Mouse (Mus musculus) hindbrain, embryonic 13.5 days (tissue): ENCODE results near the gene Itpr3. TPM values are rescaled to one million over a fixed set of nuclear protein-coding genes. Genes with fewer than 3 reads are reported as not detected.
A peak's percentile ranks its signal among the peaks of the same experiment; 100 is the strongest.

Source experiments
- ATAC-seq: fragments of 200-750 bp; cut with Nextera tagmentation; 2 replicates; pipeline ENCODE4 v1.8.0; 2017; ENCODE audit warnings: moderate TSS enrichment; ENCODE audit not compliant: low FRiP score
- H3K27ac ChIP-seq: fragments of 300-500 bp; sonication (generic); 2 replicates; pipeline ENCODE4 v1.5.1; 2015; ENCODE audit warnings: inconsistent platforms, mild to moderate bottlenecking, moderate library complexity
- H3K27me3 ChIP-seq: fragments of 300-500 bp; sonication (generic); 2 replicates; pipeline ENCODE4 v1.6.1; 2015; ENCODE audit warnings: mild to moderate bottlenecking, inconsistent platforms
- H3K36me3 ChIP-seq: fragments of 300-500 bp; sonication (generic); 2 replicates; pipeline ENCODE4 v1.6.1; 2015; ENCODE audit warnings: mild to moderate bottlenecking, inconsistent platforms
- H3K4me1 ChIP-seq: fragments of 300-500 bp; sonication (generic); replicated peaks from 2 replicates; pipeline ENCODE4 v1.6.1; 2015; ENCODE audit warnings: inconsistent platforms
- H3K4me2 ChIP-seq: fragments of 300-500 bp; sonication (generic); 2 replicates; pipeline ENCODE4 v1.6.1; 2015; ENCODE audit warnings: inconsistent platforms, mild to moderate bottlenecking, moderate library complexity
- H3K4me3 ChIP-seq: fragments of 300-500 bp; sonication (generic); 2 replicates; pipeline ENCODE4 v1.5.1; 2015; ENCODE audit warnings: mild to moderate bottlenecking, inconsistent platforms
- H3K9ac ChIP-seq: fragments of 300-500 bp; sonication (generic); 2 replicates; pipeline ENCODE4 v1.6.1; 2015; ENCODE audit warnings: mild to moderate bottlenecking, inconsistent platforms
- H3K9me3 ChIP-seq: fragments of 300-500 bp; sonication (generic); 2 replicates; pipeline ENCODE4 v1.6.1; 2016; ENCODE audit warnings: inconsistent platforms
- WGBS: fragments of 180-500 bp; shearing (Covaris S2); methylation state at CpG from one replicate; pipeline ENCODE4 v1.1.7; 2015; 5-methylcytosine and 5-hydroxymethylcytosine counted together
- polyA plus RNA-seq: library from polyadenylated mRNA; unstranded; fragments of >200 nt; fragmentation: Nextera tagmentation; extraction: Ambion mirVana; gene quantifications from 2 replicates; pipeline ENCODE4 v1.2.1, GENCODE M21; 2015

The Itpr3 gene
- polyA plus RNA-seq, 1 experiment from 2014 or later: 1.1 TPM

GRCm38 (mm10) chr17:27107936-27108335 is 50.8 kb downstream of the Itpr3 start:
- 68% methylated on average over 6 of the region's 6 CpGs for WGBS

GRCm38 (mm10) chr17:27110072-27110471 is 53.0 kb downstream of the Itpr3 start:
- ATAC-seq: no peak
- no peak overlapping the region for H3K27ac ChIP-seq
- 0 out of 2 replicates have a peak, but pooled peaks cover 10% of the 10 kb centered on the region for H3K27me3 ChIP-seq
- WGBS: 89% methylated on average over 7 of the region's 7 CpGs
- H3K4me2 ChIP-seq: no peak overlapping the region
- no peaks in the 10 kb centered on the region for H3K4me1 ChIP-seq
- no peaks in the 10 kb centered on the region for H3K9me3 ChIP-seq
- H3K4me3 ChIP-seq: no peak overlapping the region
- no peak overlapping the region for H3K9ac ChIP-seq
- no peaks in the 10 kb centered on the region for H3K36me3 ChIP-seq

More at GRCm38 (mm10) chr17:27107936-27108335, 50.8 kb downstream of the Itpr3 start:
- ATAC-seq: no peak
- Histone ChIP-seq H3K36me3 (no peaks in the 10 kb centered on the region), H3K4me3 (no peak overlapping the region), H3K9me3 (no peaks in the 10 kb centered on the region), H3K27ac (no peak overlapping the region), H3K9ac (no peak overlapping the region), H3K4me2 (no peak overlapping the region), H3K27me3 (0 out of 2 replicates have a peak, but pooled peaks cover 2% of the 10 kb centered on the region), H3K4me1 (no peaks in the 10 kb centered on the region)

- Histone ChIP-seq H3K4me2 (no peak overlapping the region), H3K36me3 (peaks cover 27% of the 10 kb centered on the region), H3K4me1 (peaks cover 26% of the 10 kb centered on the region), H3K4me3 (no peak overlapping the region), H3K9me3 (no peaks in the 10 kb centered on the region), H3K9ac (no peak overlapping the region), H3K27ac (no peak overlapping the region), H3K27me3 (0 out of 2 replicates have a peak, but pooled peaks cover 20% of the 10 kb centered on the region)
- no peak for ATAC-seq
- 86% methylated on average over 25 of the region's 25 CpGs for WGBS
Measured at GRCm38 (mm10) chr17:27118676-27119539, 61.8 kb downstream of the Itpr3 start.

GRCm38 (mm10) chr17:27119540-27119895 is 62.4 kb downstream of the Itpr3 start:
- Histone ChIP-seq H3K4me2 (no peak overlapping the region), H3K36me3 (peaks cover 30% of the 10 kb centered on the region), H3K9me3 (no peaks in the 10 kb centered on the region), H3K27me3 (0 out of 2 replicates have a peak, but pooled peaks cover 18% of the 10 kb centered on the region), H3K27ac (no peak overlapping the region), H3K9ac (no peak overlapping the region), H3K4me1 (peaks cover 29% of the 10 kb centered on the region), H3K4me3 (no peak overlapping the region)
- no peak for ATAC-seq
- WGBS: 72% methylated on average over 4 of the region's 4 CpGs

- Histone ChIP-seq H3K4me1 (peaks cover 33% of the 10 kb centered on the region), H3K27ac (no peak overlapping the region), H3K36me3 (peaks cover 30% of the 10 kb centered on the region), H3K4me2 (no peak overlapping the region), H3K4me3 (no peak overlapping the region), H3K9me3 (no peaks in the 10 kb centered on the region), H3K9ac (no peak overlapping the region), H3K27me3 (0 out of 2 replicates have a peak, but pooled peaks cover 18% of the 10 kb centered on the region)
- ATAC-seq: no peak
- 69% methylated on average over 8 of the region's 8 CpGs for WGBS
Measured at GRCm38 (mm10) chr17:27119954-27120353, 62.9 kb downstream of the Itpr3 start.

GRCm38 (mm10) chr17:27120561-27121024 is 63.5 kb downstream of the Itpr3 start:
- H3K4me2 ChIP-seq: peak overlapping the region; percentile 27; the same call in 1 of the 2 replicates
- H3K27ac ChIP-seq: no peak overlapping the region
- ATAC-seq: peak; percentile 38; the same call in 1 of the 2 replicates
- H3K9ac ChIP-seq: 0 out of 2 replicates have a peak overlapping the region, but pooled peaks have one; percentile 30
- no peaks in the 10 kb centered on the region for H3K9me3 ChIP-seq
- WGBS: 8% methylated on average over 18 of the region's 18 CpGs
- H3K36me3 ChIP-seq: peaks cover 30% of the 10 kb centered on the region
- H3K4me1 ChIP-seq: peaks cover 39% of the 10 kb centered on the region
- H3K4me3 ChIP-seq: no peak overlapping the region
- H3K27me3 ChIP-seq: 0 out of 2 replicates have a peak, but pooled peaks cover 18% of the 10 kb centered on the region

- no peaks in the 10 kb centered on the region for H3K9me3 ChIP-seq
- 26% methylated on average over 14 of the region's 14 CpGs for WGBS
- H3K4me3 ChIP-seq: no peak overlapping the region
- H3K36me3 ChIP-seq: peaks cover 30% of the 10 kb centered on the region
- 0 out of 2 replicates have a peak, but pooled peaks cover 18% of the 10 kb centered on the region for H3K27me3 ChIP-seq
- H3K4me1 ChIP-seq: peaks cover 46% of the 10 kb centered on the region
- 0 out of 2 replicates have a peak overlapping the region, but pooled peaks have one; percentile 27 for H3K4me2 ChIP-seq
- 0 out of 2 replicates have a peak overlapping the region, but pooled peaks have one; percentile 30 for H3K9ac ChIP-seq
- no peak for ATAC-seq
- 0 out of 2 replicates have a peak overlapping the region, but pooled peaks have one; percentile 20 for H3K27ac ChIP-seq
Measured at GRCm38 (mm10) chr17:27121266-27121665, 64.2 kb downstream of the Itpr3 start.

GRCm38 (mm10) chr17:27121781-27122180 is 64.7 kb downstream of the Itpr3 start:
- WGBS: 68% methylated on average over 7 of the region's 7 CpGs
- H3K27ac ChIP-seq: no peak overlapping the region
- no peak for ATAC-seq
- no peaks in the 10 kb centered on the region for H3K9me3 ChIP-seq
- H3K36me3 ChIP-seq: peaks cover 30% of the 10 kb centered on the region
- H3K4me1 ChIP-seq: peaks cover 49% of the 10 kb centered on the region
- no peak overlapping the region for H3K4me2 ChIP-seq
- no peak overlapping the region for H3K4me3 ChIP-seq
- no peak overlapping the region for H3K9ac ChIP-seq
- H3K27me3 ChIP-seq: 0 out of 2 replicates have a peak, but pooled peaks cover 18% of the 10 kb centered on the region

GRCm38 (mm10) chr17:27122701-27123100 is 65.6 kb downstream of the Itpr3 start:
- H3K4me2 ChIP-seq: no peak overlapping the region
- no peak overlapping the region for H3K4me3 ChIP-seq
- WGBS: 87% methylated on average over 11 of the region's 11 CpGs
- no peak overlapping the region for H3K9ac ChIP-seq
- H3K4me1 ChIP-seq: peaks cover 59% of the 10 kb centered on the region
- H3K36me3 ChIP-seq: peaks cover 27% of the 10 kb centered on the region
- H3K9me3 ChIP-seq: no peaks in the 10 kb centered on the region
- no peak for ATAC-seq
- 0 out of 2 replicates have a peak, but pooled peaks cover 18% of the 10 kb centered on the region for H3K27me3 ChIP-seq
- no peak overlapping the region for H3K27ac ChIP-seq

GRCm38 (mm10) chr17:27123103-27123502 is 66.0 kb downstream of the Itpr3 start:
- H3K4me2 ChIP-seq: no peak overlapping the region
- no peak for ATAC-seq
- WGBS: 92% methylated on average over 2 of the region's 2 CpGs
- no peak overlapping the region for H3K27ac ChIP-seq
- 0 out of 2 replicates have a peak, but pooled peaks cover 18% of the 10 kb centered on the region for H3K27me3 ChIP-seq
- H3K4me3 ChIP-seq: no peak overlapping the region
- no peaks in the 10 kb centered on the region for H3K9me3 ChIP-seq
- no peak overlapping the region for H3K9ac ChIP-seq
- peaks cover 27% of the 10 kb centered on the region for H3K36me3 ChIP-seq
- peaks cover 63% of the 10 kb centered on the region for H3K4me1 ChIP-seq

GRCm38 (mm10) chr17:27123813-27124375 is 66.8 kb downstream of the Itpr3 start:
- ATAC-seq: no peak
- 0 out of 2 replicates have a peak, but pooled peaks cover 18% of the 10 kb centered on the region for H3K27me3 ChIP-seq
- H3K4me3 ChIP-seq: no peak overlapping the region
- H3K4me1 ChIP-seq: peaks cover 71% of the 10 kb centered on the region
- H3K36me3 ChIP-seq: peaks cover 27% of the 10 kb centered on the region
- H3K4me2 ChIP-seq: no peak overlapping the region
- WGBS: 83% methylated on average over 7 of the region's 7 CpGs
- no peaks in the 10 kb centered on the region for H3K9me3 ChIP-seq
- no peak overlapping the region for H3K9ac ChIP-seq
- no peak overlapping the region for H3K27ac ChIP-seq

- H3K4me2 ChIP-seq: no peak overlapping the region
- 0 out of 2 replicates have a peak, but pooled peaks cover 12% of the 10 kb centered on the region for H3K27me3 ChIP-seq
- no peak overlapping the region for H3K4me3 ChIP-seq
- H3K27ac ChIP-seq: no peak overlapping the region; the same call in 1 of the 2 replicates
- 36% methylated on average over 12 of the region's 12 CpGs for whole genome bisulfite sequencing
- H3K4me1 ChIP-seq: peaks cover 79% of the 10 kb centered on the region
- H3K9ac ChIP-seq: no peak overlapping the region
- H3K36me3 ChIP-seq: peaks cover 27% of the 10 kb centered on the region
- no peak for ATAC-seq
- H3K9me3 ChIP-seq: no peaks in the 10 kb centered on the region
Measured at GRCm38 (mm10) chr17:27125185-27125584, 68.1 kb downstream of the Itpr3 start.
